ENCODE assay signal across 8 mouse cellular contexts in genomic region chr10:117710604-117711141, GRCm38 (mm10). TPM values are rescaled to one million over a fixed set of nuclear protein-coding genes. Genes with fewer than 3 reads are reported as not detected.
DNase-seq lines count a peak whose midpoint lies in the region; ATAC-seq lines count a peak whose summit lies in the region.

Mdm2 (minus strand) TSS chr10:117710758.

- H3K27me3 ChIP-seq in hindbrain, embryonic 16.5 days (replicated peaks; ENCODE audit: control insufficient read depth, insufficient read depth, low read length) = no peaks in the 10 kb centered on the region

- WGBS in hindbrain, embryonic 16.5 days = under 1% methylated on average over 52 of the region's 52 CpGs
- WGBS in macrophage (ENCODE audit: missing documents) = under 1% methylated on average over 37 of the region's 52 CpGs

- peaks cover 22% of the 10 kb centered on the region for H3K4me1 ChIP-seq in hindbrain, embryonic 16.5 days (ENCODE audit: control insufficient read depth, insufficient read depth, low read depth, low read length)

- H3K4me3 ChIP-seq in hindbrain, embryonic 16.5 days (ENCODE audit: low read length) = peak within 1 kb of the TSS; percentile 96
- H3K4me3 ChIP-seq in macrophage (ENCODE audit: inconsistent target) = peak within 1 kb of the TSS; percentile 88

- no peaks in the 10 kb centered on the region for H3K9me3 ChIP-seq in hindbrain, embryonic 16.5 days (ENCODE audit: control insufficient read depth, low read length)

- peak; percentile 94 for ATAC-seq in hindbrain, embryonic 16.5 days

- DNase-seq in R1 (ENCODE audit: low read depth, low spot score) = peak; percentile 92
- DNase-seq in cerebellum, postnatal 36 days = peak; percentile 99
- peak; percentile 98 for DNase-seq in gastrocnemius, adult 18-20 months (ENCODE audit: low spot score)
- DNase-seq in left cerebral cortex, adult 18-20 months (ENCODE audit: low spot score in 2 of 2) = peak; percentile 96 to 99
- peak; percentile 94 for DNase-seq in right cerebral cortex, adult 18-20 months
- peak; percentile 92 for DNase-seq in urinary bladder, postnatal 10 days (ENCODE audit: low spot score)

- H3K27ac ChIP-seq in hindbrain, embryonic 16.5 days (ENCODE audit: low read depth, low read length) = peak within 1 kb of the TSS; percentile 100
- H3K27ac ChIP-seq in macrophage = peak within 1 kb of the TSS; percentile 84

- no peaks in the 10 kb centered on the region for H3K36me3 ChIP-seq in hindbrain, embryonic 16.5 days (ENCODE audit: control insufficient read depth, insufficient read depth, low read length)
- peaks cover 8% of the 10 kb centered on the region for H3K36me3 ChIP-seq in macrophage (ENCODE audit: inconsistent target)

- H3K9ac ChIP-seq in hindbrain, embryonic 16.5 days (ENCODE audit: low read depth, low read length) = peak within 1 kb of the TSS; percentile 100

- peaks cover 43% of the 10 kb centered on the region for H3K79me2 ChIP-seq in macrophage (ENCODE audit: inconsistent target)

- peak within 1 kb of the TSS; percentile 76 for H3K4me2 ChIP-seq in hindbrain, embryonic 16.5 days (ENCODE audit: low read length)

RNA-seq across cellular contexts. Expression of gene Mdm2, which starts in this region (rescaled TPM):
- total RNA-seq in gastrocnemius, adult 18-20 months (2021) = 10 to 100 TPM; 45.7 to 50.2 TPM
- 40.0 and 50.1 TPM in 2 replicates for polyA plus RNA-seq in hindbrain, embryonic 16.5 days (2015; fragmentation: Nextera tagmentation; extraction: Ambion mirVana)
- total RNA-seq in left cerebral cortex, adult 18-20 months (2021) = 10 to 100 TPM; 53.5 to 56.2 TPM
- total RNA-seq in macrophage (2018; cell fraction: chromatin; rRNA removed) = 1,000 to 10,000 TPM in 12 of 26 experiments, 100 to 1,000 TPM in 14; 488 to 3,376 (median 837) TPM
- 100 to 1,000 TPM in 16 of 26 experiments, 10 to 100 TPM in 10; 72.5 to 455 (median 128) TPM for total RNA-seq in macrophage (2018; cell fraction: cytosol; rRNA removed)
- 1,000 to 10,000 TPM in 7 of 26 experiments, 100 to 1,000 TPM in 19; 303 to 1,681 (median 684) TPM for total RNA-seq in macrophage (2018; cell fraction: nucleus; rRNA removed)
- polyA plus RNA-seq in macrophage (2018) = 68.8 to 97.8 TPM (median 84.1 TPM) in 3 replicates

Comparison
In these comparisons a context has a peak if more than half of its experiments do, and no peak if none do; other contexts are left out.
1. Peak in every context shown above with its lines: DNase-seq, ATAC-seq, H3K4me3 ChIP-seq and H3K27ac ChIP-seq.